Mouse (Mus musculus) B cell, adult (primary cell): ENCODE data around the gene Ruvbl1. TPM values are rescaled to one million over a fixed set of nuclear protein-coding genes. Genes with fewer than 3 reads are reported as not detected.

Source experiments
- total RNA-seq: library from RNA; stranded (reverse); gene quantifications from 4 replicates; pipeline ENCODE4 v1.2.4, GENCODE M21; 2023; ENCODE audit not compliant: inconsistent age

The Ruvbl1 gene
- total RNA-seq, result 32.3 to 36.0 TPM (median 33.3 TPM) in 4 replicates

DNA sequence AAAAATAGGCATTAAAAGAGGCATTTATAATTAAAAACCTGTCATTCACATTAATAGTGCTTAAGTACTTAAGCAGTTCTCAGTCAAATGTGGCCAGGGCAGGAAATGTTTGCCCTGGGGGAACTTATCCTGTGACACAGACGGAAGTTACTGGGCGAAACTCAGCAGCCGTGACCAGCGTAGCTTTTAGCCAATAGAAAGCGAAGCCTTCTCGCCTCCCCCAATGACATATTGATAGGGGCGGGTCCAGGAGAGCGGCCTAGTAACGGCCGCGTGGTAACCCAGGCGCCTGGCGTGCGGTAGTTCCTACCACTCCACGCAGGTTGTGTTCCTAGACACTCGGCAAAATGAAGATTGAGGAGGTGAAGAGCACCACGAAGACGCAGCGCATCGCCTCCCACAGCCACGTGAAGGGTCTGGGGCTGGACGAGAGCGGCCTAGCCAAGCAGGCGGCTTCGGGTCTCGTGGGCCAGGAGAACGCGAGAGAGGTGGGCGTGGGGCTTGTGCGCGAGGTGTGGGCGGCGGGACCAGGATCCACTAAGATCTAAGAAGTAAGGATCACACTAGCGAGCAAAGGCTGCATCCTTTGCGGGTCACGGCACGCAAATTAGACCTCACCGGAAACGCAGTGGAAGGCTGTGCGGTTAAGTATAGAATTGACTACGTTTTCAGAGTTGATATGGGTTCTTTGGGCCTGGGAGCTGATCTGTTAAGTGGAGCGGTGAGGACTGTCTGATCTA is at the start of gene Ruvbl1:
Gene Ruvbl1, plus strand, starts transcription at position 229 of the 740 bp plus-strand sequence.

DNA sequence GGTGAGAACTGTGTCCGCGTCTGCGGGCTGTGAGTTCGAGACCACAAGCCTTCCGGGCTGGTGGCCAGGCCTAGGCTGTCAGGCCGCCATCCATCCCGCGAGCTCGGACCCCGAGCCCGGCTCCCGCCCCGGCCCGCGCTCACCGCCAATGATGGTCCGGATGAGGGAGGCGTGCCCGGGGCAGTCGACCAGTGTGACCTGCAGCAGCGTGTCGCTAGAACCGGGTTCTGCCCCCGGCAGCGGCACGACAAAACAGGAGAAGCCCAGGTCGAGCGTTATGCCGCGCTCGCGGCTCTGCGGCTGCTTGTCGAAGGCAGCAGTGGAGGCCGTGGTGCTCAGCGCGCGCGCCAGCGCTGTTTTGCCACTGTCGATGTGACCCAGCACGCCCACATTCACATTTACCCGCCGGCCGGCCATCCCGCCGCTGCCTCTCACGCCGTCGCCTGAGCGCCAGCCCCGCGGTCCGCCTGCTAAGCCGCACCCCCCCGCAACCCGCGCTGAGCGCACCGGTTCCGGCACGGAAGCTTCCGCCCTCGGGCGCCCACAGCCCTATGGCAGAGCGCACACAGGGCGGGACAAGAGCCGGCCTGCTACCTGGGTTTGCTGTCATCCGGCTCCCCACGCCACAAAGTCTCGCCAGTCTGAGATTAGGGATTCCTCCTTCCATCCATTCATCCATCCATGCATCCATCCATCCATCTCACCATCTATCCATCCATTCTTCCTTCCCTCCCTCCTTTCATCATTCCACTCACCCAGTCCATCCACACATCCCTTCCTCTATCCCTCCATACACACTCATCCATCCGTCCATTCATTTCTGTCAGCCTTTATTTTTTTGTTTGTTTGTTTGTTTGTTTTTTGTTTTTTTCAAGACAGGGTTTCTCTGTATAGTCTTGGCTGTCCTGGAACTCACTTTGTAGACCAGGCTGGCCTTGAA is 18.9 kb upstream of the Ruvbl1 start, which contains the start of gene Eefsec:
Gene Eefsec, minus strand, starts transcription at position 477 of the 940 bp plus-strand sequence.

DNA sequence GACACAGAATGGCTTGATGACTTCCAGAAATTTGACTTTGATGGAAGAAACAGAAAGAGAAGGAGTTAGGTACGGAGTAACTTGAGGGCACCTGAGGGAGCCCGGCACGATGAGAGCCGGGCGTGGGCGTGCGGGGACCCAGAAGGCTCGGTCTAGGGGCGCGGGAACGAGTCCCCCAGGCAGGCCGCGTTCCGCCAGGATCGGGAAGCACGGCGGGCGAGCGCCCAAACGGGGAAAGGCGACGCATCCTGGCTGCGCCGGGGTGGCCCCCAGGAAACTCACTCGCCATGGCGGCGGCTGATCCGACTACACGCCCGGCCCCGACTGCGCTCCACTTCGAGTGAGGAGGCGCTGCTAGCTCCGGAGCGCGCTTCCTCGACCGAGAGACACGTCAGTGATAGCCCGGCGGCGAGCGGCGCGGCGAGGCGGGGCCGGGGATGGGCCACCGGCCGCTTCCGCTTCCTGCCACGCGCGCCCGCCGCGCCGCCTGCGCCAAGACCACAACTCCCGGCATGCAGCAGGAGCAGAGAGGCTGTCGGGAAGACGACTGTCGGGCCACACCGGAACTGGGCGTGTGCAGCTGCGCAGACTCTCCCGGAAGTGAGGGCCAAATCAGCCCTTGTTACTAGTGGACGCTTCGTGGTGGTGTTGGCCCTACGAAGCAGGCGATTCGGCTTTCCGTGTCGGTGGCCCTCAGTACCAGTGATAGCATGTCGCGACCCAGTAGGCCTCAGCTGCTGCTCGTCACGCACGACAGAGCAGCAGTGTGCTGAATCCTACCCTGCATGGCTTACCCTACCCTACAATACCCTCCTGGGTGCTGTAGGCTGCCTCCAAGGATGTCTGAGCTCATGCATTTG is 53.4 kb downstream of the Ruvbl1 start, which contains the start of gene Sec61a1:
Gene Sec61a1, minus strand, starts transcription at position 502 of the 860 bp plus-strand sequence.

Other genes starting within 250 kb of the Ruvbl1 start
- gene Dnajb8, start 243.1 kb upstream of the Ruvbl1 start, total RNA-seq, result not detected in 4 replicates
- gene Eefsec, start 18.9 kb upstream of the Ruvbl1 start, total RNA-seq, result 27.4 to 36.1 TPM (median 30.5 TPM) in 4 replicates
- gene Sec61a1, start 53.5 kb downstream of the Ruvbl1 start, total RNA-seq, result 189 to 210 TPM (median 199 TPM) in 4 replicates
- not detected in 4 replicates for gene Kbtbd12, start 172.5 kb downstream of the Ruvbl1 start, total RNA-seq